Mouse (Mus musculus) heart, adult 11 months (tissue): ENCODE measurements around the gene Arhgef10l.
A peak's percentile ranks its signal among the peaks of the same experiment; 100 is the strongest.

Experiments used
- DNase-seq: peaks from one replicate; pipeline ENCODE4 v3.0.0; 2022

Arhgef10l gene

DNA sequence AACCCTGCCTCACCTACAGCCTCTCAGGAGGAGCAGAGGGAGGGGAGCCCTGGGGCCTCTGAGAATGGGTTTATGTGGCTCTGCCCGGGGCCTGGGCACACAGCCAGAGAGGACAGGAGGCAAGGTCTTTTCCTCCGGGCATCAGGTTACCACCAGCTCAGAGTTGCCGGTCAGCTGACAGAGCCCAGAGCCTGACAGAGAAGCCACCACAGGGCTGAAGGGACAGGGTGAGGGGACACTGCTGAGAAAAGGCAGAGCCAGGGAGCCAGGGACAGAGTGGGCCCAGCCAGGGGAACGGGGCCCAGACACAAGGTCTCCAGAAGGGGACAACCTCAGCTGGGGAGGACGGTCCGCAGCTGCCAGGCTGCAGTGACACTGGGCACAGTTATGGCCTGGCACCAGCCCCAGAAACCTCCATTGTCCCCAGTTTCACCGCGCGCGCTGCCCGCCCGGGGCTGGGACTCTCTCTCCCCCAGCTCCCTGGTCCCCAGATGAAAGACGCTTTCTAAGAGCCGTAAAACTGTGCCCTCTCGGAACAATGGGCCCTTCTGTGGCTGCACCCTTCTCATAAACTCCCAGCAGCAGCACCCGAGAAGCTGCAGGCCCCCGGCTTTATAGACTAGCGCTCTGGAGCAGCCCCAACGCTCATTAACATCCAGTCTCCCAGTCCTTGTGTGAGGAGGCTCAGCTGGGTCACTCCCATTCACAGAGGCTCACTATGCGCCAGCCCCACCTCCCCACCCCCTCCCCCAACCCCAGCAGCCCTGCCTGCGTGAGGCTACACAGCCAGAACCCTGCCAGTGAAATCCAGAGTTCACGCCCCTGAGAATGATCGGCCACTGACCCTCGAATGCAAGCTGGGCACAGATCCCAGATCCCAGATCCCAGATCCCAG lies 7.9 kb downstream of the Arhgef10l start:
- DNase-seq: peak; percentile 99

GRCm38 (mm10) chr4:140656529-140656928 lies 9.3 kb downstream of the Arhgef10l start:
- no peak for DNase-seq

DNA sequence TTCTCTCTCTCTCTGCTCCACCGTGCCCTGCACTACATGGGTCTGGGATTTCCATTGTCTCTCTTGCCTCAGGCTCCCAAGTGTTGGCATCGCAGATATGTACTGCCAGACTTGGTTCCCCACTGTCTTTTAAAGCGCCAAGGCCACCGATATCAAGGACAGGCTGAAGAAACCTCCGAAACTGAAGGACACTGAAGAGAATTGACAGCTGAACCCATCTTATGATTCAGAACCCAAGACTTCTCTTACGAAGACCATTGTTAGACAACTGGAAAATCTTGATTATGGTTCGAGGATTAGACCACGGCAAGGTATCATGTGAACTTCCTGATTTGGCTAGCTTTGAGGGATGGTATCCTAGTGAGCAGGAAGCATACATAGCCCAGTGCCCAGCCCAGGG lies 11.0 kb downstream of the Arhgef10l start:
- DNase-seq: no peak

DNA sequence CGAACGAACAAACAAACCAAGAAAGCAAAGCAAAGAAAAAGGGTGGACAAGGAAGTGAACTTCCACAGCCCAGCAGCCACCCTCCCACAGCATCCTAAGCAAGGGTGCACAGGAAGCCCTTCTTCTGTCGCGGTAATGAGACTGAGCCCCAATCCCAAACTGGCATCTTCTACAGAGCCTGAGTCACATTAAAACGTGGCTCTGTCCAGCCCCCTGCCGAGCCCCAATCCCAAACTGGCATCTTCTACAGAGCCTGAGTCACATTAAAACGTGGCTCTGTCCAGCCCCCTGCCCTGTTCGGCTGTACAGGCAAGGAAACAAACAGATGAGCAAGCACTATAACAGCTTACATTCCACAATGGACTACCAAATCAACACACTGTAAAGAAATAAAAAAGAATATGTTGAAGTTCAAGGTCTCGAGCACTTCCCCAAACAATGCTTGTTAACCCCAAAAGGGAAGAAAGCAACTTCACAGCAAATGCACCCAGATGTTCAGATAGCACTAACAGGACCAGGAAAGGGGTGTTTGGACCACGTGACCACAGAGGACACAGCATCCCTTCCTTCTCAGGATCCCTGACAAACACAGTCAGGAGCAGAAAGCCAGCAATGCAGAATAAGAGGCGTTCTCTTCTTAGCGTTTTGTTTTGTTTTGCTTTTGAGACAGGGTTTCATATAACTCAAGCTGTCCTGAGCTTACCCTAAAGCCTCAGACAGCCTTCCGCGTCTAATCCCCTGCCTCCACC lies 11.8 kb downstream of the Arhgef10l start:
- no peak for DNase-seq

DNA sequence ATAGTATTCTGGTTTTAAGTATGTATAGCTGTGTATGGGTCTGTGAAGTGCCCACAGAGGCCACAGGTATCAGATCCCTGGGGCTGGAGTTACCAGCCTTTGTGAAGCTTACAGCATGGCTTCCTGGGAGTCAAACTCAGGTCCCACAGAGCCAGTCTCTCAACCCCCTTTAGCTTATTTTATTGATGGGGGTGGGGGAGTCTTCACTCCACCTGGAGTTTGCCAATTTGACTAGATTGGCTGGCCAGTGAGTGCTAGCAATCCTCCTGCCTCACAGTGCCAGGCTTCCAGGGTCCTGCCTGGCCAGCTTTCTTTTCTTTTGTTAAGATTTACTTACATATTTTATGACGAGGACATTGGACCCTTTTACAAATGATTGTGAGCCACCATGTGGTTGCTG lies 16.1 kb downstream of the Arhgef10l start:
- DNase-seq: peak; percentile 91

- peak; percentile 94 for DNase-seq
These were observed 16.6 kb downstream of the Arhgef10l start for GRCm38 (mm10) chr4:140649207-140649591.

- peak; percentile 96 for DNase-seq
These were observed 17.2 kb downstream of the Arhgef10l start for GRCm38 (mm10) chr4:140648443-140649206.

DNA sequence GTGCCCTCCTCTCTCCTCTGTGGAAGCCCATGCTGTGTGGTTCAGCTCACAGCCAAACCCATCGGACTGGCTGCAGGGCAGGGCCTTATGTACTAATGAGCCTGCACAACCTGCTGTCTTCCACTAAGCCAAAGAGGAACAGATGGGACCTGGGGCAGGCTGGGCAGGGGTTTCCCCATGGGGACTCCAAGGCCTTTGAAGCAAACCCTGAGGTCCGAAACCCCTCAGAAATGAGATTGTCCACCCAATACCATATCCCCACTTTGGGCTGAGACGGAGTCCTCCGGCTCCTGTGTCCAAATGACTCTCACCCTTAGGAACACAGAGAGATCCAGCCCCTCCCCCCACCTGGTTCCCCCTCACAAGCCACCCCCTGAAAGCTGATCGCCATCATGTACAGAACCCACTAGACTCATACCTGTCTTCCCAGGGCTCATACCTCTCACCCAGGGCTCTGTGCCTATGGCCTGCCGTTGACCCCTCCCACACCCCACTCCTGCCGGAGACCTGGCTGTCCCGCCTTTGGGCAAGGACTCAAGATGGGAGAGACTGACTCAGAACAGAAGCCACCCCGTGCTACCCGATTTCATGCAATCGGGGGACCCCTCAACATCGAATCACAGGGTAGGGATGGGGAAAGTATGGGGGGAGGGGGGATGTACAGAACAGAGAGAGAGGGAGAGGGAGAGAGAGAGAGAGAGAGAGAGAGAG lies 17.9 kb downstream of the Arhgef10l start:
- peak; percentile 96 for DNase-seq

GRCm38 (mm10) chr4:140645638-140646037 lies 20.2 kb downstream of the Arhgef10l start:
- DNase-seq: no peak

DNA sequence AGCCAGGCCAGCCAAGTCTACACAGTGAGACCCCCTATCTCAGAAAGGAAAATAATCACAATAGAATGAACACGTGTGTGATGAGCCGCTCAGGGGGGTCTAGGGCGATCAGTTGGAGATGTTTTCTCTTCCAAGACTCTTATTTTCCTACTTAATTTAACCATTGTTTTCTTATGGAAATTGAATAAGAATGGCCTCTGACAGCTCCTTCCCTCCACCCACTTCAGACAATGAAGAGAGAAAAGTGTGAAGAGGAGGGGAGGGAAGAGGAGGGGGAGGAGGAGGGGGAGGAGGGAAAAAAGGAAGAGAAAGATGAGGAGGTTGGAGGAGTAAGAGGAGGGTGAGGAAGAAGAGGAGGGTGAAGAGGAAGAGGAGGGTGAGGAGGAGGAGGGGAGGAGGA lies 21.1 kb downstream of the Arhgef10l start:
- no peak for DNase-seq

GRCm38 (mm10) chr4:140644276-140644675 lies 21.5 kb downstream of the Arhgef10l start:
- DNase-seq: no peak

- DNase-seq: peak; percentile 87
These were observed 23.4 kb downstream of the Arhgef10l start for GRCm38 (mm10) chr4:140642378-140642777.

DNA sequence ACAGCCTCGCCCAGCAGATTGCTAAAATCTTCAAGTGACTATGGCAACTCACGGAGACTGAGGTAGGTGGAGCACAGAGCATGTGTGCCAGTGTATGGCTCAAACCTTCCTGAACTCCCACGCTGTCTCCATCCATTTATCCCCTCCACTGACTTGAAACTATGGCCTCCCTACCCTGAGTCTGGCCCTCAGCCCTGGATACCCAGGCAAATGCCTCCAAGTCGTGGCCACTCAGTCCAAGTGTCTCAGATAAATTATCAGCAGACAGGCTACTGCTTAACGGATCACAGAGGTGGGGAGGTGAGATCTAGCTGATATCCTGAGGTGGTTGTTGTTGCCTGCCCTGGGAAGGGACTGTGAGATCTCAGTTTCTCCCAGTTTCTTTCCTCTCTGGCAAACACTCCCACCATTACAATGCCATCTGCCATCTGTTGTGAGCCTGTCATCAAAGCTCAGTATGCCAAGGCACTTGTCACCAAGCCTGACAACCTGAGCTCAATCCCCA lies 24.3 kb downstream of the Arhgef10l start:
- DNase-seq: no peak

GRCm38 (mm10) chr4:140640668-140641067 lies 25.1 kb downstream of the Arhgef10l start:
- DNase-seq: no peak

GRCm38 (mm10) chr4:140640242-140640523 lies 25.6 kb downstream of the Arhgef10l start:
- no peak for DNase-seq

DNA sequence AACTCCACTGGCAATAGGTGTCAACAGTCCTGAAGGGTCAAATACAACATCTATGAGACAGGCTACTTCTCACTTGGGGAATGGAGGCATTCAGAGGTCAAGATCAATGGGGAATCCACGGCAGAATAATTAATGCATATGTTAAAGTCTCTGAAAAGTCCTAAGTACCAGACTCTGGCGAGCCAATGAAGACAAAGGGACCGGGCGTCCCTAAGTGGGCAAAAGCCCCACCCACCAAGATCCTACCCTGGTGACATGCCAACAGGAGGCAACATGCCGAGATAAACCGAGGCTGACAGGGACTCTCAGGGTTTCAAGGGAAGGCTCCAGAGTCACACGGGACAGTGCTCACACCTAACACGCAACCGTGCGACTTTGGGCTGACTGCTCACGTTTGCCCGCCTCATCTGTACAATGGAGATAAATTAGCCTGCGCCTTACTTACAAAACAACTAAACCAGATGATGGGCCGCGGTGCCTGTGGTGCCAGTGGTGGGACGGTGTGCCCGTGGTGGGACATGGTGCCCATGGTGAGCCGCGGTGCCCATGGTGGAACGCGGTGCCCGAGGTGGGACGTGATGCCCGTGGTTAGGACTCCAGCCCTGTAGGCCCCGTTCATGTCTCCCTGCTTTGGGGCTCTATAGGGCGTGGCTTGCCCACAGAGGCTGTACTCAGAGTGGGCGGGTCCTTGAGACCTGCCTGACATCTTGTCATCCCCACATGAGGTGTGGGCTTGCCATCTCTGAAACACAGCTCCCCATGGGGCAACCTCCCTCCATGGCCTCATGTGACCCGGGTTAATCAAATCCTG lies 26.2 kb downstream of the Arhgef10l start:
- DNase-seq: no peak

DNA sequence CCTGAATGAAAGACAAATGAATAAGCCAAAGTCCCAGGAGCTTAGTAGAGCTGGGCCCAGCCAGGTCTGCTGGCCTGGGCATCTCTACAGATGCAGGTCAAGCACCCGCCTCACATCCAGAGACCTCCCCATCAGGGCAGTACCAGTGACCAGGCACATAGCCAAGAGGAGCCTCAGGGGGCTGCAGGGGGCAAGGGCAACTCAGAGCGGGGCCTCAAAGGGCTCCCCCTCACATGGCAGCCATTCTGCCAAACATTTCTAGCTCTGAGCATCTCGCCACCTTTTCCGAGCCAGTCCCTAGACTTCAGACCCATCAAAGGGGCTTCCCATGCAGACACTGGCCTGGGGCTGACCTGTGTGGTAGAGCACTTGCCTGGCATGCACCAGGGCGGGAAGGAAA lies 27.2 kb downstream of the Arhgef10l start:
- DNase-seq: no peak

DNA sequence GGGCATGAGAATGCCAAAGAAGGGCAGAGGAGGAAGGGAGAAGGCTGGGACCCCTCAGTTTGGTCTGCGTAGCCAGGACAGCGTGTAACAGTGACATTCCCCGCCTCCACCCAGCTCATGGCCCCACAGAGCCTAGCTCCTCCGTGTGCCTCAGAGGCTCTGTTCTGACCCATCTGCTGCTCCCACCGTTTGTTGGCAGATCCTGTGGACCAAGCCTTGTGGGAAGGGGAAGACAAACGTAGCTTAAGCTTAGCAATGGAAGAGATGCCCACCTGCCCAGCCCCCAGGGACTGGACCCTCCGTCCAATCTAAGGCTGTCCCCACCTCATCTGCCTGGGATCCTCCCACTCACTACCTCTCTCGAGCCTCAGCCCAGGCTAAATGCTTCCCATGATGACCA lies 28.5 kb downstream of the Arhgef10l start:
- DNase-seq: no peak

DNA sequence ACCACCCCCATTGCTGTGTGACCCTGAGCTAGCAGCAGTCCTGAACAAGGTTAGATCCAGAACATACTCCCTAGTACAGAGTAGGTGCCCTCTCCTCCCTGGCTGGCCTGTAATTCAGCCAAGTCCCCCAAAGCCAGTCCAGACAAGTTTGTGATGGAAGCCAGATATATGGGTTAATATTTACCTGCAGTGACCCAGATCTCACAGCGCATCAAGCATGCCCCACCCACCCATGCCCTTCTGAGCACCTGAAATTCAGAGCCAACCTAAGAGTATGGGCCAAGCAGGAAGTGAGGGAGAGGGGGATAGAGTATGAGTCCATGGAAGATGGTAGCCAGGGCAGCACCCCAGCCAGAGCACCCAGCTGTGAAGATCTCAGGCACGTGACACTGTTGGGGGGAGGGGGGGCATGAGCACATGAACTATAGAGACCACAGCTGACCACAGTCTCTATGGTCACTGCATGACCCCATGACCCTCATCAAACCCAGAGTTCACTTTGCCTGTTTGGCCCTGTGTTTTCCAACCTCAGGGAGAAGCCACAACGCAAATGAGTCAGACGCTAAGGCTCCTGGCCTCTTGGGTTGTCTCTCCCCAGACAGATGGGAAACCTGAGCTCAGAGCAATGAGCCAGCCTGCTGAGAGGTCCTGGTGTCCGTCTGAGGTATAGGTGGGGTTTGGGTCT lies 29.4 kb downstream of the Arhgef10l start:
- no peak for DNase-seq

GRCm38 (mm10) chr4:140634861-140635388 lies 30.9 kb downstream of the Arhgef10l start:
- DNase-seq: peak; percentile 95
